Mouse (Mus musculus) naive thymus-derived CD4-positive, alpha-beta T cell, adult 5 months (primary cell): ENCODE results near the gene Gm884. TPM values are rescaled to one million over a fixed set of nuclear protein-coding genes. Genes with fewer than 3 reads are reported as not detected.

Source experiments
- polyA plus RNA-seq: library from polyadenylated mRNA; unstranded; fragments of 100-300 nt; shearing (Covaris generic); gene quantifications from one replicate; pipeline ENCODE4 v1.2.1, GENCODE M21; 2017

Gene Gm884
- polyA plus RNA-seq: not detected

GRCm38 (mm10) chr11:103621040-103621439 is at the start of gene Gm884:
TSS of gene Gm884 (minus strand) at chr11:103621140.

GRCm38 (mm10) chr11:103649301-103649982 is 28.5 kb upstream of the Gm884 start, which contains the start of gene Rprml:
TSS of gene Rprml (plus strand) at chr11:103649570.

GRCm38 (mm10) chr11:103638790-103639189 is 17.9 kb upstream of the Gm884 start, which contains the start of gene Lyzl6:
TSS of gene Lyzl6 (minus strand) at chr11:103638890.

DNA sequence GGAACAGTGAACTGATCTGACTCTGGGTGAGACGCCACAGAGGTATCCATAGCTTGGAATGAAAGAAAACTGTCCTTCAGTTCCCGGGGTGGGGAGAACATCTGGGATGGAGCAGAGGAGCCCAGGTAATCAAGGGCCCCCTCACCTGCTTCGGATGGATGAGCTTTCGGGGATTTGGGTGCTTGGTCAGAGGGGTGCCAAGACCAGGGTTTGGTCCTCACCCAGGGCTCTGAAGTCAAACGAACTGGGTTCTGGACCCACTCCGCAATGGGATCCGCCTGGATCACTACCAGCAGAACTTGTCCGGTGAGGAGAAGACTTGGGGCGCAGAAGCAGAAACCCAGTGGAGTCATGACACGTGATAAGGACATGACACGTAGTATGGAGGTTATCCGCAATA is 116.4 kb downstream of the Gm884 start, which contains the start of gene Lrrc37a:
Gene Lrrc37a, minus strand, starts transcription at position 101 of the 400 bp plus-strand sequence.

Other genes with a start within 250 kb of the Gm884 start
- 40.3 TPM for gene Plekhm1, start 208.5 kb downstream of the Gm884 start, polyA plus RNA-seq
- gene Lrrc37a, start 116.5 kb downstream of the Gm884 start, polyA plus RNA-seq: not detected
- gene Lyzl6, start 17.8 kb upstream of the Gm884 start, polyA plus RNA-seq: not detected
- not detected for gene Rprml, start 28.4 kb upstream of the Gm884 start, polyA plus RNA-seq
- 93.0 TPM for gene Gosr2, start 76.8 kb upstream of the Gm884 start, polyA plus RNA-seq
- not detected for gene Wnt9b, start 128.7 kb upstream of the Gm884 start, polyA plus RNA-seq
- gene Wnt3, start 153.0 kb upstream of the Gm884 start, polyA plus RNA-seq: 0.34 TPM